Mouse (Mus musculus) brain, embryonic 14.5 days (tissue): Measurements from ENCODE around the gene Gsk3b. TPM values are rescaled to one million over a fixed set of nuclear protein-coding genes. Genes with fewer than 3 reads are reported as not detected.
A peak's percentile ranks its signal among the peaks of the same experiment; 100 is the strongest.

ENCODE experiments used
- DNase-seq: peaks from one replicate; pipeline ENCODE4 v3.0.0-alpha.2; 2011; ENCODE audit warnings: low read depth
- CTCF ChIP-seq: fragments of 200-500 bp; IDR thresholded peaks from 2 replicates; pipeline ENCODE4 v1.5.1; 2012; ENCODE audit warnings: inconsistent platforms, mild to moderate bottlenecking, moderate library complexity, borderline replicate concordance; ENCODE audit not compliant: insufficient read depth, insufficient read length; ENCODE audit errors: extremely low read depth
- POLR2A ChIP-seq: fragments of 200-500 bp; IDR thresholded peaks from 2 replicates; pipeline ENCODE4 v1.6.1; 2012; ENCODE audit warnings: mild to moderate bottlenecking, inconsistent platforms, borderline replicate concordance; ENCODE audit not compliant: poor library complexity, insufficient read depth, insufficient read length, severe bottlenecking; ENCODE audit errors: extremely low read depth
- polyA plus RNA-seq: library from polyadenylated mRNA; depleted of rRNA; stranded (reverse); fragments of >200 nt; gene quantifications from 2 replicates; pipeline ENCODE4 v1.2.3, GENCODE M21; 2012

Gsk3b gene
- polyA plus RNA-seq, 1 experiment, result 72.8 TPM

- TF ChIP-seq POLR2A (no peak), CTCF (no peak)
- no peak for DNase-seq
Measured at GRCm38 (mm10) chr16:38236936-38237585, 148.3 kb downstream of the Gsk3b start.

- TF ChIP-seq CTCF (peak; percentile 53; the same call in 1 of the 2 replicates), POLR2A (no peak)
- DNase-seq, result peak; percentile 40
Measured at GRCm38 (mm10) chr16:38239729-38240128, 150.9 kb downstream of the Gsk3b start.

GRCm38 (mm10) chr16:38240167-38240566 lies 151.4 kb downstream of the Gsk3b start:
- TF ChIP-seq CTCF (no peak), POLR2A (no peak)
- DNase-seq, result no peak

- no peak for TF ChIP-seq POLR2A
- no peak for TF ChIP-seq CTCF
- no peak for DNase-seq
Measured at GRCm38 (mm10) chr16:38244111-38244510, 155.3 kb downstream of the Gsk3b start.

- TF ChIP-seq POLR2A, result no peak
- no peak for TF ChIP-seq CTCF
- DNase-seq, result no peak
Measured at GRCm38 (mm10) chr16:38245379-38245778, 156.6 kb downstream of the Gsk3b start.

GRCm38 (mm10) chr16:38245849-38246585 lies 157.2 kb downstream of the Gsk3b start:
- no peak for TF ChIP-seq CTCF
- TF ChIP-seq POLR2A, result no peak
- no peak for DNase-seq

GRCm38 (mm10) chr16:38248331-38248961 lies 159.6 kb downstream of the Gsk3b start:
- no peak for DNase-seq
- TF ChIP-seq POLR2A (no peak), CTCF (no peak)

- no peak for DNase-seq
- TF ChIP-seq CTCF, result no peak
- no peak for TF ChIP-seq POLR2A
Measured at GRCm38 (mm10) chr16:38250467-38250866, 161.7 kb downstream of the Gsk3b start.

- no peak for DNase-seq
- TF ChIP-seq CTCF, result no peak
- no peak for TF ChIP-seq POLR2A
Measured at GRCm38 (mm10) chr16:38254001-38254400, 165.2 kb downstream of the Gsk3b start.

GRCm38 (mm10) chr16:38255107-38255506 lies 166.3 kb downstream of the Gsk3b start:
- no peak for DNase-seq
- TF ChIP-seq CTCF (peak; percentile 29; the same call in 1 of the 2 replicates), POLR2A (no peak)

GRCm38 (mm10) chr16:38255927-38256326 lies 167.1 kb downstream of the Gsk3b start:
- DNase-seq, result no peak
- TF ChIP-seq POLR2A (no peak), CTCF (no peak)
